Mouse (Mus musculus): ENCODE measurements around the gene Gm572.

The Gm572 gene

GRCm38 (mm10) chr4:148625756-148626622 lies 17.1 kb upstream of the Gm572 start:
- no peak for DNase-seq

- DNase-seq, result peak; percentile 96
Measured at GRCm38 (mm10) chr4:148626623-148627185, 16.4 kb upstream of the Gm572 start, which contains the start of gene Tardbp. TSS of gene Tardbp (minus strand) at chr4:148627019.

DNA sequence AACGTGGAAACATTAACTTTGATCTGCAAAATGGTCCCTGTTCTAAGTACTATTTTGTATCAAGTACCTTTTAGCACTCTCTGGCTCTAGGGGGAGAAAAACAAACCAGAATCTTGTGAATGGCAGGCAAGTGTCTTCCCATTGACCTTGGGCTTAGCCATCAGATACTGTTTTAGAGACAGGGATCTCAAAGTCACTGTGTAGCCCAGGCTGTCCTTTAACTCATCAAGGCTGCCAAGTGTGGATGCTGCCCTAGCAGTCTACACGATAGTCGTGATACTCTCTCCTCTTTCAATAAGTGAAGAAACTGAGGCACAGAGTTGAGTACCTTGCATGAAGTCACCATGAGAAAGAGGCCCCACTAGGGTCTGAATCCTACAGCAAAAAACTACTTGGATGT lies 15.9 kb upstream of the Gm572 start:
- no peak for DNase-seq

GRCm38 (mm10) chr4:148632013-148632692 lies 11.0 kb upstream of the Gm572 start:
- DNase-seq, result no peak

DNA sequence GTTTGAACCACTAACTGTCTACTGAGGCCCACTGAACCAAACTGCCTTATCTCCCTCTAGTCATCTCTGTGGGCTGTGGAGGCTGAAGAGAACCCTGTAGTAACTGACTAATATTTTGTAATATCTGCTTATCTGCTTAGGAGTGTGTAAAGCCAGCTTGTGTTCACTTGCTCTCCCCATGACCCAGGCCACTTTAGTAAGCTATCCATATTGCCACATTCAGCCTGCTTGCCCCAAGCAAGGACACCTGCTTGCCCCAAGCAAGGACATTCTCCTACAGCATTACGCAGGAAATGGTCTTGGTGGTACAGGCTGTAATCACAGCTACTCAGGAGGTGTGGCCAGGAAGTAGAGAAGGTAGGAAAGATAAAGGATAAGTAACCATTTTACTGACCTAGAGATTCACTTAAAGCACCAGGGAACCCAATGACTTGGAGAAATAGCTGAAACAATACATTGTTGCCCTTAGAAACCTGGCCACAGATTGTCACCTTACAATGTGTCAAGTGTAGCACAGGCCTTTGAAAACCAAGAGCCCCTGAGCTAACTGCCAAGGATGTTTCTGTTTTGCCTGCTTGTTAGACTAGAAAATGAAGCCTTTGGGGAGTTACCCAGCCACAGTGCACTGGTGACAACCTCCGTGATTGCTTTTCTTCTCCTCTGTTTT lies 9.6 kb upstream of the Gm572 start:
- no peak for DNase-seq

DNA sequence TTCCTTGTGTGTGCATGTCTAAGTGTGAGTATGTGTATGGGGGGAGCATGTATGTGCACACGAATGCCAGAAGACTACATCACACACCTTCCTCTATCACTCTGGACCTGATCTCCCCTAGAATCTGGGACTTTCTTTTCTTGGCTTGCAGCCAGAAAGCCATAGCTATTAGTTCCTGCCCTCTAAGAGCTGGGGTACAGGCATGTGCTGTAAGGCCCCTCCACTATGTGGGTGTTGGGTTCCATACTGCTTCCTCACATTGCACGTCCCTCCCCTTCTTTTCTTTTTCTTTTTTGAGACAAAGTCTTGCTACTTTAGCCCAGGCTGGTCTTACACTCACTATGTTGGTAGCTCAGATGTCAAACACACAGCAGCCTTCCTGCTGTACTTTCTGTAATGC lies 7.8 kb upstream of the Gm572 start:
- DNase-seq, result no peak

GRCm38 (mm10) chr4:148638302-148638701 lies 4.8 kb upstream of the Gm572 start:
- no peak for DNase-seq

- DNase-seq, result no peak
Measured at GRCm38 (mm10) chr4:148639455-148639854, 3.7 kb upstream of the Gm572 start.

DNA sequence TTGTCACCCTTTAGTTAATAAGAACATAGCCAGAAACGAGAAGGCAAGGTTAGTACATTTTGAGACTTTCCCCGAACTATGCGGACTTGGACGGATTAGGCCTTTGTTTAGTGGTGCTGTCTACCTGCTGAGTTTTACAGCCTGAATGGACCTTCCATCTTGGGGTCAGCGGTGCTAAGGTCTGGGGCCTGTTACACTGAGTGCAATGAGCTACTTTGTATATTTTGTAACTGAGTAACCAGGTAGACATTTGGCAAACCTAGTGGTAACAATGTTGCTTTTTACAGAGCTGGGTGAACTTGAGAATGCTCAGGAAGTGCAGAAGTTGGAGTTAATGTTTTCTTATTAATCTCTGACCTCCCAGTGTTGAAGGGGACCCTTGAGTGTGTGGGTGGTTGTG lies 2.0 kb upstream of the Gm572 start:
- DNase-seq, result no peak

DNA sequence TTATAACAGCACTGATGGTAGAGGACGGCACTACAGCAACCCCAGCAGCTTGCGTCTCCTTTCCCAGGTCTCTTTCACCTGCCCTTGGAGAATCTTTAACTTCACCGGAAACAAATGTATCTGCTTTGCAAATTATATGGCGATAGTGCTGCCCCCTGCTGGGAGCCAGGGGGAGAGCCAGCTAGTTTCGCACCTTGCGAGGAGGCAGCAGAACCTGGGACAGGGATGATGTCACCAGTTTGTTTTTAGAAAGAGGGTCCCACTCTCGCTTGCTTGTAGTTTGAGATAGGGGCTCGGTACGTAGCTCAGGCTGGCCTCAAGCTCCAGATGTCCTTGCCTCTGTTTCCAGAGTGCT lies 1.0 kb downstream of the Gm572 start:
- peak; percentile 69 for DNase-seq

- DNase-seq, result no peak
Measured at GRCm38 (mm10) chr4:148644926-148645325, 1.8 kb downstream of the Gm572 start.

GRCm38 (mm10) chr4:148646616-148647015 lies 3.5 kb downstream of the Gm572 start:
- peak; percentile 67 for DNase-seq

- DNase-seq, result no peak
Measured at GRCm38 (mm10) chr4:148649309-148649708, 6.2 kb downstream of the Gm572 start.

GRCm38 (mm10) chr4:148651045-148651444 lies 7.9 kb downstream of the Gm572 start:
- peak; percentile 62 for DNase-seq

- DNase-seq, result no peak
Measured at GRCm38 (mm10) chr4:148654701-148655398, 11.7 kb downstream of the Gm572 start.

DNA sequence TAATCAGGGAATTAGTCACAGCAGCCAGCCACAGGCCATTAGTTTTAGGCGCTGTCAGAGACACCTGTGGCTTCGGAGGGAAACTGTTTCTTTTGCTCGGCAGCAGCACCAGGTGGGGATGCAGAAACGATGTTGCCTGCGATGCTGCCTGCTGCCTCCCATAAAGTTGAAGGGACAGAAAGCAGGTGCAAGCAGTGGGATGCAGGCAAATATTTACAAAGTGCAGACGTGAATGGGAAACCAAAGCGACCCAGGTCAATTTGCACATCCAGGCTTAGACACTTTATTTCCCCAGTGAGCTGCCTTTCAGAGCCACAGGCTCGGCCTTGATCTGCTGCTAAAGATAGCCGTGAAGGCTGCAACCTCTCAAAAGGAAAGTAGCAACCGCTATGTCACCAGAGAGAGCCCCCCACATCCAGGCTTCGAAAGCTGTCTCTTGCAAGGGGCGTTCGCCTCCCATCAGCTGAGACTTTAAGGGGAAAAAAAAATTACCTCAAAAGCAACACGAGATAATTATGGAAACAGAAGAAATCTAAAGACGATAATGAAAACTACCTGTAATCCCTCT lies 13.7 kb downstream of the Gm572 start:
- no peak for DNase-seq

DNA sequence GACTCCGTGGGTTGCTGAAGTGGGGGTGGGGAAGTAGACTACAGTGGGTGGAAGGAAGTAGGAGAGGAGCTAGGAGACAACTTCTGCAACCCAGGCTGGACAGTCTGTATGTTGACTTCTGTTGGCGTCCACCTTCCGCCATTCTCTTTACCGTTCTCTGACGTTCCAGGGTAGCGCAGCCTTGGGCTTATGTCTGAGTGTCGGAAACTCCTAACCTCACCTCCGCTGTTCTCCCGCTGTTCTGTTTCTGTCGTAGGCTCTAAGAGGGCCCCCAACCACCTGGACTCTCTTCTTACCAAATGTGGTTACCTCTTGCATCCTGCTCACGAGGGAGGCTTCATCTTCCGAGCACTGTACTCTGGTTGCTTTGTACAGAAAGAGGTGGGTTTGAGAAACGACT lies 14.7 kb downstream of the Gm572 start:
- DNase-seq, result no peak

- no peak for DNase-seq
Measured at GRCm38 (mm10) chr4:148660174-148660573, 17.1 kb downstream of the Gm572 start.

DNA sequence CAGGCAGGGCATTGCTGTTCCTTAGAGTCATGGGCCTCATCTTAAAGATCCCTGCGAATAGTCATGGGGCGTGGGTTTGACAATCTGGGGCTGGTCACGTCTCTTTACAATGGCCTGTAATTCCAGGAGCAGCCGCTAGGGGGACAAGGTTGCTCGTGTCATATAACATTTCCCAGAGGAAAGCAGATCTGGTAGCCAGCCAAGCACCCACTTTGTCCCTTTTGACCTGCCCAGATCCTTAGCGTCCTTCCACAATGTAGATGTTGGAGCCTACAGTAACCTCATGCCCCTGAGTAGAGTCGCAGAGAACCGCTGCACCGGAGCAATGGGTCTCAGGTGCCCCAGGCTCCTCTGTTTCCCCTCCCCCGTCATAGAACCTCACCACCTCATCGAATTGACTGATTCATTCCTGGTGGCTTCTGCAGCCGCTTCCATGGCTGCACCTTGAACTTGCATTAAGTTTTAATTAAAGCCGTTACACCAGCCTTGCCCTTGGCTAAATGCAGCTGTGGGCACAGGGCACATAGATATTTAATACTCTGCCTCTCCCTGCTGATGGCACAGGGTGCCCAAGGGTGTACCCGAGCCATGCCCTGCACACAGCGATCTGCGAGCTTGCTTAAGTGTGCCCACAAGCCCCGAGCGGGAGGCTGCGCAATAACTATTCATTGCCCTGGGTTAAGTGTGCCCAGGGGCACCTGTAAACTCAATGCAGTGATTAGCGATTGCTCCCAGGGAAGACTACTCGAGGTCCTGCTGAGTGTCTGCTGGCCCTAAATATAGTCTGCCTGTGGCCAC lies 19.2 kb downstream of the Gm572 start:
- DNase-seq, result peak; percentile 67

DNA sequence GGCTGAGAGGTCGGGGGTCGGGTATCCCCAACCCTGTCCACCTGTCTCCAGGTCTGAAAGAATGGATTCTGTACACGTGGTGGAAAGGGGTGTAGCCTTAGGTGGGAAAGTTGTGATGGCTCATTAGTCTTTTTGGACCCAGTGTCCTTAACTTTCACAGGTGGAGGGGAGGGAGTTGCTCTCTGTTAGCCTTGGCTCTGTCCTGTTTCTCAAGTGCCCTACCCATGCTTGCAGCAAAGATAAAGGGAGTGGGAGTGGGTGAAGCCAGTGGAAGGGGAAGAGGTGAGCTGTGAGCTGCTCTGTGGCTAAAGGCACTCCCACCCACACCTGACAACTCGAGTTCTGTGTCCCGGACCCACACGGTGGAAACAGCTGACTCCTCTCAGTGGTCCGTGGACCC lies 20.2 kb downstream of the Gm572 start:
- DNase-seq, result no peak

DNA sequence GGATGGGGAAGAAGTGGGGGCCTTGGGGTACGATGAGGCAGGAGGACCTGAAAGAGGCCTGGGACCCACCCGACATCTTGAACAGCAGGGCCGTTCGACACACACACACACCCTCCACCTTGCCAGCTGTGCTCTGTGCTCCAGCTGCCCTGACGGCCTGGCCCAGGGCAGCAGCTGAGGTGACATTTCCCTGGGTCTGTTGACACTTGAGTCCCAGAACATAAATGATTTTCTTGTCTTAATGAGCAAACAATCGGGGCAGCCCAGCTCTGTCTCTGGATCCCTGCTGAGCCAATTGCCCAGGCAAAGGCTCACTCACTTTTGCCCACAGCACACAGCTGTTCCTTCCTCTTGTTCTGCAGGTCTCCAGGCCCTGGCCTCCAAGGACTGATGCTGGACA lies 20.9 kb downstream of the Gm572 start:
- DNase-seq, result no peak
